Mouse (Mus musculus): ENCODE measurements around the gene S1pr2. TPM values are rescaled to one million over a fixed set of nuclear protein-coding genes. Genes with fewer than 3 reads are reported as not detected.
A peak's percentile ranks its signal among the peaks of the same experiment; 100 is the strongest.

Gene S1pr2
- total and polyA plus RNA-seq, 3 experiments = 1.3 to 3.2 (median 2.0) TPM

DNA sequence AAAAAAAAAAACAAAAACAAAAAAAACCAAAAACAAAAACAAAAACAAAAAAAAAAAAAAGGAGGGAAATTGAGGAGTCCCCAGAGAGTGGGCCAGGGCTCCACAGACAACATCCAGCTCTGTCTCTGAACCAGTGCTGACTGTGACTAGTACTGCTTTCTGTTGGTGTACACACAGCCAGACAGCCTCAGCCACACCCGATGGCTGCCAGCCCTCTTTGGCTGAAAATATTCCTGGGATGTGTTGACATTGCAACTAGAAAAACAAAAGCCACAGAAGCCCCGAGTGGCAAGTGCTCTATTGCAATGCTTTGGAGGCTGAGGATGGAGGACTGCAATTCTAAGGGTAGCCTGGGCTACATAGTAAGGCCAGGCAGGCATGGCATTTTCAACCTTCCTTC lies 33.8 kb upstream of the S1pr2 start:
- Histone ChIP-seq H3K79me2 (replicated peaks; ENCODE audit: control insufficient read depth, extremely low read depth, insufficient read depth, poor library complexity, severe bottlenecking) (no peaks in the 10 kb centered on the region; the same call in 1 of the 2 replicates), H3K27ac (ENCODE audit: insufficient read depth, low read depth) (no peak overlapping the region), H3K9ac (ENCODE audit: insufficient read depth, low read depth) (no peak overlapping the region), H3K27me3 (replicated peaks) (no peaks in the 10 kb centered on the region), H3K36me3 (replicated peaks in 1 of 2; ENCODE audit: control insufficient read depth in 1 of 2, insufficient read depth in 1 of 2, low read length in 1 of 2) (peaks cover 33 to 39% of the 10 kb centered on the region in 2 experiments), H3K4me3 (replicated peaks in 1 of 3; ENCODE audit: low read depth in 2 of 3, low read length in 2 of 3, poor library complexity in 1 of 3) (no peak overlapping the region), H3K9me3 (replicated peaks; ENCODE audit: low read length) (no peaks in the 10 kb centered on the region), H3K4me1 (ENCODE audit: control insufficient read depth in 1 of 2, insufficient read depth in 2 of 2) (peaks cover 7 to 15% of the 10 kb centered on the region in 2 experiments; a peak in 3 of 4 replicates), H3K4me2 (ENCODE audit: insufficient read depth, low read depth, poor library complexity, severe bottlenecking) (no peak overlapping the region)
- no peak for DNase-seq (ENCODE audit: extremely low read depth)
- dilution Hi-C loops (cut with MboI; ENCODE audit: extremely low pct_ligation_motif_present, extremely low pct_unique_long_range_greater_than_20kb, low sequenced_read_pairs) (no loop called here), in situ Hi-C loops (cut with MboI; ENCODE audit: low pct_ligation_motif_present, low pct_unique_long_range_greater_than_20kb, low sequenced_read_pairs) (loop anchor here (10.0 kb wide), 1 partner anchor 134 kb away; the partner anchor contains the start of gene Cdc37)
- TF ChIP-seq CTCF (conservative IDR thresholded peaks at IDR 0.05 in 1 of 2, IDR thresholded peaks at IDR 0.05 in 1 of 2; ENCODE audit: low read depth in 2 of 2, low read length in 2 of 2) (no peak), IRF4 (IDR thresholded peaks at IDR 0.05; ENCODE audit: low read depth, low read length) (no peak), UBTF (IDR thresholded peaks at IDR 0.05; ENCODE audit: low read depth, low read length) (no peak), E2F4 (IDR thresholded peaks at IDR 0.05; ENCODE audit: insufficient replicate concordance, low read depth, low read length) (no peak), USF1 (IDR thresholded peaks at IDR 0.05; ENCODE audit: low read depth, low read length) (no peak), NRF1 (IDR thresholded peaks at IDR 0.05; ENCODE audit: low read depth, low read length) (no peak)

GRCm38 (mm10) chr9:21008007-21008406 lies 31.4 kb upstream of the S1pr2 start:
- in situ Hi-C loops (cut with MboI; ENCODE audit: low pct_ligation_motif_present, low pct_unique_long_range_greater_than_20kb, low sequenced_read_pairs) (no loop called here), dilution Hi-C loops (cut with MboI; ENCODE audit: extremely low pct_ligation_motif_present, extremely low pct_unique_long_range_greater_than_20kb, low sequenced_read_pairs) (no loop called here)
- H3K27ac ChIP-seq (ENCODE audit: insufficient read depth, low read depth) = no peak overlapping the region
- no peak overlapping the region for H3K4me2 ChIP-seq (ENCODE audit: insufficient read depth, low read depth, poor library complexity, severe bottlenecking)
- no peaks in the 10 kb centered on the region for H3K27me3 ChIP-seq (replicated peaks)
- peaks cover 42 to 49% of the 10 kb centered on the region in 2 experiments for H3K36me3 ChIP-seq (replicated peaks in 1 of 2; ENCODE audit: control insufficient read depth in 1 of 2, insufficient read depth in 1 of 2, low read length in 1 of 2)
- TF ChIP-seq HCFC1 (IDR thresholded peaks at IDR 0.05; ENCODE audit: low read depth, low read length) = no peak
- TF ChIP-seq CTCF (conservative IDR thresholded peaks at IDR 0.05 in 1 of 2, IDR thresholded peaks at IDR 0.05 in 1 of 2; ENCODE audit: low read depth in 2 of 2, low read length in 2 of 2) = peak in 1 of 2 experiments; percentile 51; a peak in 2 of 4 replicates
- peak; percentile 36; the same call in 1 of the 2 replicates for TF ChIP-seq SMC3 (IDR thresholded peaks at IDR 0.05; ENCODE audit: low read depth, low read length)
- TF ChIP-seq RAD21 (IDR thresholded peaks at IDR 0.05; ENCODE audit: low read depth, low read length) = peak; percentile 20
- H3K9ac ChIP-seq (ENCODE audit: insufficient read depth, low read depth) = no peak overlapping the region
- peaks cover 2 to 10% of the 10 kb centered on the region in 2 experiments; a peak in 3 of 4 replicates for H3K4me1 ChIP-seq (ENCODE audit: control insufficient read depth in 1 of 2, insufficient read depth in 2 of 2)
- H3K9me3 ChIP-seq (replicated peaks; ENCODE audit: low read length) = no peaks in the 10 kb centered on the region
- peaks cover 11% of the 10 kb centered on the region for H3K79me2 ChIP-seq (replicated peaks; ENCODE audit: control insufficient read depth, extremely low read depth, insufficient read depth, poor library complexity, severe bottlenecking)
- no peak overlapping the region for H3K4me3 ChIP-seq (replicated peaks in 1 of 3; ENCODE audit: low read depth in 2 of 3, low read length in 2 of 3, poor library complexity in 1 of 3)
- DNase-seq (ENCODE audit: extremely low read depth) = no peak

DNA sequence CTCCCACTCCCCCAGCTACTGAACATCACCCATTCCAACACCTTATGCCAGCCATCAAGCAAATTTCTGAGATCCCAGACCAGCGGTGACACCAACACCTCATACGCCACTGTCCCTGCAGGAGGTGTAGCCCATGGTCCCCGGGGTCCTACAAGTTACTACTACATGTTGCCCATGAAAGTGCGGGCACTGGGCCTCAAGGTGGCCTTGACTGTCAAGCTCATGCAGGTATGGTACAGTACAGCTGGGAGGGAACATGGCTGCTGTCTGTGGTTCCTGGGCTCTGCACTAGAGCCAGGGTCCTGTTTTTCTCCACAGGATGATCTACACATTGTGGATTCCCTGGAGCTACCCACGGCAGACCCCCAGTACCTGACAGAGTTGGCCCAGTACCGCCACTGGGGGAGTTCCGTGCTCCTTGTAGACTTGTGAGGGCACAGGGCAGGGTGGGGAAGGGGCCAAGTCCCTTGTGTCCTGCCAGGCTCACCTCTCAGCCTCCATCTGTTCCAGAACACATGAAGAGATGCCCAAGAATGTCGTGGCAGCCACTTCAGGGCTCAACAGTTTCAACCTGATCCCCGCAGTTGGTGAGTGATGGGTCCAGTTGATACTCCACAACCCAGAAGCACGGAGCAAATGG lies 30.9 kb upstream of the S1pr2 start:
- DNase-seq (ENCODE audit: extremely low read depth) = no peak
- dilution Hi-C loops (cut with MboI; ENCODE audit: extremely low pct_ligation_motif_present, extremely low pct_unique_long_range_greater_than_20kb, low sequenced_read_pairs) (no loop called here), in situ Hi-C loops (cut with MboI; ENCODE audit: low pct_ligation_motif_present, low pct_unique_long_range_greater_than_20kb, low sequenced_read_pairs) (no loop called here)
- Histone ChIP-seq H3K4me1 (ENCODE audit: control insufficient read depth in 1 of 2, insufficient read depth in 2 of 2) (peaks cover 2 to 10% of the 10 kb centered on the region in 2 experiments; a peak in 3 of 4 replicates), H3K36me3 (replicated peaks in 1 of 2; ENCODE audit: control insufficient read depth in 1 of 2, insufficient read depth in 1 of 2, low read length in 1 of 2) (peaks cover 42 to 49% of the 10 kb centered on the region in 2 experiments), H3K27me3 (replicated peaks) (no peaks in the 10 kb centered on the region), H3K27ac (ENCODE audit: insufficient read depth, low read depth) (no peak overlapping the region), H3K9ac (ENCODE audit: insufficient read depth, low read depth) (no peak overlapping the region), H3K9me3 (replicated peaks; ENCODE audit: low read length) (no peaks in the 10 kb centered on the region), H3K4me3 (replicated peaks in 1 of 3; ENCODE audit: low read depth in 2 of 3, low read length in 2 of 3, poor library complexity in 1 of 3) (no peak overlapping the region), H3K79me2 (replicated peaks; ENCODE audit: control insufficient read depth, extremely low read depth, insufficient read depth, poor library complexity, severe bottlenecking) (peaks cover 11% of the 10 kb centered on the region), H3K4me2 (ENCODE audit: insufficient read depth, low read depth, poor library complexity, severe bottlenecking) (no peak overlapping the region)
- TF ChIP-seq ELF1 (IDR thresholded peaks at IDR 0.05; ENCODE audit: low read depth, low read length) (no peak), TCF12 (IDR thresholded peaks at IDR 0.05; ENCODE audit: low read depth, low read length) (no peak), PAX5 (IDR thresholded peaks at IDR 0.05; ENCODE audit: low read length) (no peak), KAT2A (IDR thresholded peaks at IDR 0.05; ENCODE audit: insufficient replicate concordance, low read length) (no peak), ZMIZ1 (IDR thresholded peaks at IDR 0.05; ENCODE audit: low read depth, low read length) (no peak), GABPA (IDR thresholded peaks at IDR 0.05; ENCODE audit: insufficient replicate concordance, low read depth, low read length) (no peak), ZNF384 (IDR thresholded peaks at IDR 0.05; ENCODE audit: low read depth, low read length) (no peak), TBP (conservative IDR thresholded peaks at IDR 0.05; ENCODE audit: low read depth, low read length) (no peak), MAZ (IDR thresholded peaks at IDR 0.05; ENCODE audit: low read depth, low read length) (no peak), MEF2A (IDR thresholded peaks at IDR 0.05; ENCODE audit: borderline replicate concordance, low read depth, low read length) (no peak), ETS1 (conservative IDR thresholded peaks at IDR 0.05; ENCODE audit: low read depth, low read length) (no peak), MXI1 (IDR thresholded peaks at IDR 0.05; ENCODE audit: low read depth, low read length) (no peak), POLR2A (IDR thresholded peaks at IDR 0.05; ENCODE audit: low read depth, low read length) (no peak)
